Mouse (Mus musculus): ENCODE data around the gene Atxn7l1.

Atxn7l1 gene

GRCm38 (mm10) chr12:33359878-33360482, 212.5 kb downstream of the Atxn7l1 start:
- DNase-seq (ENCODE audit: low read depth, low spot score): peak; percentile 69

- DNase-seq (ENCODE audit: low read depth, low spot score): peak; percentile 90
Observed at GRCm38 (mm10) chr12:33360729-33361128, 213.2 kb downstream of the Atxn7l1 start.

DNA sequence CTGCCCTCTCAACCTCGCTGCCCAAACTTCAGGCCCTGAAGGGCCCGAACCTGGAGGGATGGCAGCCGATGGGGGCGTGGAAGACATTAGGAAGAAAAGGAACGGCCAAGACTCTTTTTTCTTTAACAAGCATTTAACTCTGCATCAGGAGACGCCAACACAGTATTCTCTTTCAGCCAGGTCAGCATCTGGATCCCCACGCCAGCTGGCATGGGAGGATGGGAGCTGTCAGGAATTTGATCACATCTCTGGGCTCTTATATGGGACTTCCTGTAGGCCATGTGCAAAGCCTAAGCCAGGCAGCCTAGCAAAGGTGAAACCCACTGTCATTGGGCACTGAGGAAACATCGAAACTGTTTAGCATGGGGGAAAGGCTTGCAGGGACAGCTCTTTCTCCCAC, 217.0 kb downstream of the Atxn7l1 start:
- DNase-seq (ENCODE audit: low read depth, low spot score): no peak

- DNase-seq (ENCODE audit: low read depth, low spot score): no peak
Observed at GRCm38 (mm10) chr12:33365133-33365532, 217.6 kb downstream of the Atxn7l1 start.

- peak; percentile 46 for DNase-seq (ENCODE audit: low read depth, low spot score)
Observed at GRCm38 (mm10) chr12:33369555-33369954, 222.1 kb downstream of the Atxn7l1 start.

- DNase-seq (ENCODE audit: low read depth, low spot score): peak; percentile 86
Observed at GRCm38 (mm10) chr12:33379624-33380445, 232.3 kb downstream of the Atxn7l1 start.

DNA sequence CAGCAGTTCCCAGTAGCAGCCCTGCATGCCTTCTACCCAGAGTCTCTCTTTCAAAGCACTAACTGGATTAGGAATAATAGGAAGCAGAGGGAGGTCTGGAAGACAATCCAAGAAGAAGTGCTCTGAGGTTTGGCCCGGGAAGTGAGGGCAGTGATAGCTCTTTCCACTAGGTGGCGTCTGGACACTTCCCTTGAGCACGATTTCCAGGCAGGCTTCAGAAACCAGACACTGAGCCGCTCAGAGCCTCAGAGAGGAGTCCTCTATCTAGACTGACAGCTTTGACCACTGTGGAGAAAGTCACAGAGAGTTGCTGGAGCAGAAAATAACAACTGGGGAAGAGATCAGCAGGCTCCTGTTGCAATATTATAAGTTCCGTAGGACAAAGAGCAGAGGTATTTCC, 241.3 kb downstream of the Atxn7l1 start:
- peak; percentile 88 for DNase-seq (ENCODE audit: low read depth, low spot score)

DNA sequence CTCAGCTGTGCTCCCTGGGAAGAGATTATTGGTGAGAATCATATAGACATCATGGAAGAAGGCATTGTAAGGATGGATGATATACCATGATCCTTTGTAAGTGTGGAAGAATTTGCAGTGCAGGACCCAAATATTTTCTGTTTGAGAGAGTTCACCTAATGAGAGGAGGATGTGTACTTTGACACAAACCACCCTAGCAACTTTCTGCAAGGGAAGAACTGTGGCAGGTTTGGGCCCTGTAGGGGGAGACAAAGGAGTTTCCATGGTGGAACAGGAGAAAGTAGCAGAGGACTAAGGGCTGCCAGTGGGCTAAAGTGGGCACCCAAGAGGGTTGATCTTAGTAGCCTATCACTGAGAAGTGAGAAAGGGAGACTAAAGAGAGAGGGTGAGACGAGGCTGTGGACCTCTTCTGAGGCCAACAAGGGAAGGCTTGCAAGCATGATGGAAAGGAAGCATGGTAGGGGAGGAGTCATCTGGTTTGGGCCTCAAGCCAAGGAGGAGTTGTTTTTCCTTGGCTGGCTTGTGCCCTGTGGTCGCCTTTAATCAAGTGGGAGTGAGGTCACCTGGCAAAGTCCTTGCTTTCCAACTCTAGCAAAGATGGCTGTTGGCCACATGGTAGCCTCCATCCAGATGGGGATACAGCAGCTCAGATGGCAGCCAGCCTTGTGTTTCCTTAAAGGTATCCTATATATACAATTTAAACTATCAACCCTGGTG, 243.5 kb downstream of the Atxn7l1 start:
- DNase-seq (ENCODE audit: low read depth, low spot score): no peak

DNA sequence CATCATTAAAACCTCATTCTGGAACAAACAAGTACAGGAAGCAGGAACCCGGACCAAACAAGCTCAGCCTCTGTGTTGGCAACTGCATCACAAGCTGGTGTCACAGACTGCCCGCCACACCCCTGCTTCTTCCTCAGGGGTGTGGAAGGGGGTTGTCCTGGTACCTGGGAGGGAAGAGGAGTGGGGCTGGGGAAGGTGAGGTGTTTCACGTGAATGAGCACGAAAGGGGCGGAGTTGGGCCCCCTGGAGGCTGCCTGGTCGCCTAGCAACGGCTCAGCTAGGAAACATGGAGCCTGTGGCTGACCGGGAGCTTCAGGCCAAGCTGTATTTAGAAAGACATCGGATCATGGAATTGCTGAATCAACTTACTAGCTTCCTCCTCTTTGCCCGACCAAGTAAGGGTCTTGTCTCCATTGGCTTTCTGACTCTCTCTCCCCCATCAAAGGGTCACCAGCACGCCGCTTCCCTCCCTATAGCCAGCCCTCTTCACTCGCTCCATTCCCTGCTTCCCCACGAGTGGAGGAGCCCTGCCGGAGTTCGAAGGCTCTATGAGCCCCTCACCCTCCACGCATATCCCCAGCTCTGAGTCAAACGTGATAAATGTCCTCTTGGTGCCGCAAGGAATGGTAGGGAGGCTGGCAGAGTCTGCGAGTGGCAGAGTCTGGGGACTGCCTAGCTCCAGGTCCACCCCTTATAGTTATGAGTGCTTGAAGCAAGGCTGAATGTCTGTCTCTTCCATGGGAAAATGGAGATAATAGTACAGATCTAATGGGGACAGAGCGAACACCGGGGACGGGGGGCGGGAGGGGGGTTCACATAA, 247.5 kb downstream of the Atxn7l1 start, which contains the start of gene Efcab10:
Gene Efcab10 (plus strand): TSS at position 51 of the 820 bp plus-strand sequence.
- DNase-seq (ENCODE audit: low read depth, low spot score): peak; percentile 78

GRCm38 (mm10) chr12:33403265-33403693, 255.8 kb downstream of the Atxn7l1 start:
- DNase-seq (ENCODE audit: low read depth, low spot score): peak; percentile 76

- no peak for DNase-seq (ENCODE audit: low read depth, low spot score)
Observed at GRCm38 (mm10) chr12:33404996-33405395, 257.5 kb downstream of the Atxn7l1 start.

GRCm38 (mm10) chr12:33405398-33406026, 258.0 kb downstream of the Atxn7l1 start:
- peak; percentile 85 for DNase-seq (ENCODE audit: low read depth, low spot score)

DNA sequence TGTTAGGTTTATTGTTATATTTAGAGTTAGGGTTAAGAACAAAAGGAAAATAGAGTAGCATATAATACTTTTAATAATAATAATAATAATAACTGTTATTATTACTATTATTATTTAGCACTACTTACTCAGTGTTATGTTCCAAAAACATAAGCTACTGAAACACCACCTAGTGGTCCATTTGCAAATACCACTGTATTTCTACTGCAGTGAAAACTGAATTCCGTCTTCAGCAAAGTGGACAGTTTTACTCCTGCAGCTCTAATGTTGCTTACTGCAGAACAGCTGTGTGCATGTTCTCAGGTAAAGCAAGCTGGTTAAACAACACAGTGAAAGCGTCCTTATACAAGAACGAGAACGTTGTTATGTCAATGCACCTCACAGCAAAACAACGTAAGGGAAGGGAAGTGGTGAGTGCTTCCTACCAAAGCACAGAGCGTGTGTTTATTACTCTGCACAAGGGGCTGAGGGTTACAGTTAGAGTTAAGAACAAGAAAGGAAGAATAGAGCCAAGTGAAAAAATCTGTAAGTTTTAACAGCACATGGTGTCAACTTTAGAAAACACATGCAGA, 264.2 kb downstream of the Atxn7l1 start:
- peak; percentile 46 for DNase-seq (ENCODE audit: low read depth, low spot score)
